Mouse (Mus musculus): ENCODE measurements around the gene Tanc1.
A peak's percentile ranks its signal among the peaks of the same experiment; 100 is the strongest.

Tanc1 gene

DNA sequence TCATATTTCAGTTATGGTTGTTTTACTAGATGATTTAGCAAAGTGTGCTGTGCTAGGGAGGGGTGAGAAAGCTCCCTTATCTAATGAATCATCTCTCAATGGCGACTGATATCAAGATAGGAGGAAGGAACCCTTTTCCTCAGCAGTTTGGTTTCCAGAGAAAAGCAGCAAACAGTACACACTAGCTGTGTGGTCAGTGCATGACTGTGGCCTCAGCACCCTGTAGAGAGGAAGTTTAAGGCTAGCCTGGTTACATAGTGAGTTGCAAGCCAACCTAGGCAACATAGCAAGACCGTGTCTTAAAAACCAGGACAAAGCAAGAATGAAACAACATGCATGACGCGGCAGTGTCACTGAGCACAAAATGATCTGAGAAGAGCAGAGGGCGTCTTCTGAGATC, 150.4 kb downstream of the Tanc1 start:
- no peak for DNase-seq

GRCm38 (mm10) chr2:59765671-59766070, 153.8 kb downstream of the Tanc1 start:
- no peak for DNase-seq

GRCm38 (mm10) chr2:59767893-59768292, 156.1 kb downstream of the Tanc1 start:
- no peak for DNase-seq

DNA sequence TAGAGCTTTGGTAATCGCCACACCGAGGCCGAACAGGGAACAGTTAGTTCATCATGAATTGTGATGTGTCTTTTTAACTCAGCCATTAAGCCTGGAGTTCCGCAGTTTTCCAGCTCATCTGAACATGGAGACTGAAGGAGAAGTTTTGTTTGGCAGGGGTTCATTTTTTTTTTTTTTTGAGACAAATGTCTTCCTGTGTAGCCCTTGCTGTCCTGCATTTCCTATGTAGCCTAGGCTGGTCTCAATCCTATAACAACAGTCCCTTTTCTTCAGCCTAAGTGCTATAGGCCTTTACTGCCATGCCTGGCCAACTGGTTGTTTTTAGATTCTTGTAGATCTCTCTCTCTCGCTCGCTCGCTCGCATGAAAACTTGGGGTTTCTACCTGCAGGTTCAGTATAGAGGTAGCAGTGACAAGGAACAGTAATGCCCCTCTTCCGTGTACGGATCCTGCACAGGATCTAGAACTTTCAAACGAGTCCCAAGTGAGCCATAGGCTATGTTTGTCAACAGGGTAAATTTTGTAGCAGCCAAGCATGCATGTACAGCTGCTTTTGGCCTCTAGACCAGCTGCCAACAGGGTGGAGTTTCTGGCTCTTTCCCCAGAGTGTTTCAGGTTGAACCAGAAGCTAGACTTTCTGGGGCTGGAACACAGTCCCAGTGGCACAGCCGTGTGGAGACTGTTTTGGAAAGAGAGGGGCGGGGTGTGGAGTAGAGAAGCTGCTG, 157.0 kb downstream of the Tanc1 start:
- DNase-seq: no peak

GRCm38 (mm10) chr2:59769385-59769735, 157.5 kb downstream of the Tanc1 start:
- no peak for DNase-seq

GRCm38 (mm10) chr2:59771708-59772107, 159.9 kb downstream of the Tanc1 start:
- DNase-seq: no peak

- no peak for DNase-seq
These were observed 160.4 kb downstream of the Tanc1 start for GRCm38 (mm10) chr2:59772261-59772683.

- DNase-seq: no peak
These were observed 162.5 kb downstream of the Tanc1 start for GRCm38 (mm10) chr2:59774374-59774773.

DNA sequence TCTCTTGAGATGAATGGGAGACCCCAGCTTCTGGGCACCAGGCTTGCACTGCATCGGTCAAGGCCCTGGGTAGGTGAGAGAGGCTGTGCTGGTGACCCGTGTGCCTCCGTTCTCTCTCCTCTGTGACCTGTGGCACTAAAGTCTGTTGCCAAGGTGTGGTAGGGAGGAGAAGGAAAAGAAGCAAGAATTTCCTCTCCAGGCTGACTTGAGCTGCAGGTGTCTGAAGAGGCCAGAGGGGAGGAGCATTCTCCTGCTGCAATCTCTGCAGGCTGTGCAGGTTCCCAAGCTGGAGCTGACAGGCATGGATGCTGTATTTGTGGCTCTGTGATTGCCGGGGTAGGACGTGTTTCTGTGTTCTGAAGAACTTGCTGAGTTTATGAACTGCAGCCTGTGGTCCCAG, 163.3 kb downstream of the Tanc1 start:
- DNase-seq: no peak

GRCm38 (mm10) chr2:59775820-59776219, 164.0 kb downstream of the Tanc1 start:
- no peak for DNase-seq

DNA sequence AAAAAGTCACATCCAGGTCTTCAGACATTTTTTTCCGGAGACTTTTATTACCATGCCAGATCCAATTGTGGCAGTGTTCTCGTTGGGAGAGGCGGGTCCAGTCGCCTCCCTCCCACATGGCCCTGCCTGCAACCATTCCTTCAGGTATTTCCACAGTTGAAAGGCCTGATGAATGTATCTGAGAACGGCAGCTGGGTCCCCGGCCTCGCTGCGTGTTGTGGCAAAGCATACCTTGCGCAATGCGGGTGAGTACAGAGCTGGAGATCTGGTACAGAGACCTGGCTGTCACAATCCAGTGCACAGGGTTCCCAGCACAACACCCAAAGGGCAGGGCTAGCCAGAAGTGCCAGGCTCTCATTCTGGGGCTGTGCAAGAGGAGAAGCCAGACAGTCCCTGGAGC, 167.5 kb downstream of the Tanc1 start:
- DNase-seq: no peak

DNA sequence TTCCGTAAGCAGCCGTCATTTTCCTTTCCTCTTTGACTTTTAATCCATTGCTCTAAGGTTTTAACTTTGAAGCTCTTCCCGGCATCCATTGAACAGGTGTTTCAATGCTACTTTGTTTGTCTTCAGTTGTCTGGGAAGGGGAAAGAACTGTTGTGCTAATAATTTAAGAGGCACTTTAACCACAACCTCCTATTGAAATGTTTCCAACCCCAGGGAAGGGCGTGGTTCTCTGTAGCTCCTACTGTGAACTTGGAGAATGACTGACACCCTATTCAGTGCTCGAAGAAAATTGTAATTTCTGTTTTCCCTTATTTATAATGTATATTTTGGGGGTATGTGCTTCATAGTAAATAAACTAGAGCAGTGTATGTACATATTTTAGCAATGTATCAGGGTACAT, 168.4 kb downstream of the Tanc1 start:
- no peak for DNase-seq

DNA sequence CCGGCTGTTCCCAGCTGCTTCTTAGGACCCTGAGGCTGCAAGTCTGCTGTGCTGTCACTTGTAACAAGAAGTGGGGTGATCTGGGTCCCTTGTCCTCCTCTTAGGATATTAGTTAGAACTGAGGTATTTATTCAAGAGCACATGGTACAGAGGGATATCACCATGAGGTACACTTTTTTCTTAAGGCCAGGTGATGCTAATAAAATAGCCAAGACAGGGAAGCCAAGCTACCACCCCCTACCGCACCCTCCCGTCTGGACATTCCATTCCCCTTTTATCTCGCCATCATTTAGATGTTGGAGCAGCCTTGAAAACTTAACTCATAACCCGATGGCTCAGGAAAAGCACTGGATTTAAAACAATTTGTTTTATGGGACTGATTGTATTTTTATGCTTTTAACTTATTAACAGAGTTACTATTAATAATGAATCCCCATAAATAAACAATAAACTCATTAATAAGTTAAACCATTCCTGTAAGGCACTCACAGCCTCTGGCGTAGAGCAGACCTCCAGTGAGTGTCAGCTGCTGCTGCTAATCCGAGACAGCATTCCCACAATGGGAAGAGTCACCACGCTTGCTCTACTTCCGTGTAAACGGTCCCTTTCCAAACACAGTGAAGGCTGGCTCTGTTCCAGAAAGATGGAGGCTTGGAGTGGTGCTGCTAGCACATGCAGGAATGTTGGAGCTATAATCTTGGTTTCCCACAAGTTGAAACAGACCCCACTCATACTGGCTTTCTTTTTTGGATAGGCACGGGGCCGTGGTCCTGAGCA, 171.4 kb downstream of the Tanc1 start:
- DNase-seq: peak in 1 of 2 experiments; percentile 38

DNA sequence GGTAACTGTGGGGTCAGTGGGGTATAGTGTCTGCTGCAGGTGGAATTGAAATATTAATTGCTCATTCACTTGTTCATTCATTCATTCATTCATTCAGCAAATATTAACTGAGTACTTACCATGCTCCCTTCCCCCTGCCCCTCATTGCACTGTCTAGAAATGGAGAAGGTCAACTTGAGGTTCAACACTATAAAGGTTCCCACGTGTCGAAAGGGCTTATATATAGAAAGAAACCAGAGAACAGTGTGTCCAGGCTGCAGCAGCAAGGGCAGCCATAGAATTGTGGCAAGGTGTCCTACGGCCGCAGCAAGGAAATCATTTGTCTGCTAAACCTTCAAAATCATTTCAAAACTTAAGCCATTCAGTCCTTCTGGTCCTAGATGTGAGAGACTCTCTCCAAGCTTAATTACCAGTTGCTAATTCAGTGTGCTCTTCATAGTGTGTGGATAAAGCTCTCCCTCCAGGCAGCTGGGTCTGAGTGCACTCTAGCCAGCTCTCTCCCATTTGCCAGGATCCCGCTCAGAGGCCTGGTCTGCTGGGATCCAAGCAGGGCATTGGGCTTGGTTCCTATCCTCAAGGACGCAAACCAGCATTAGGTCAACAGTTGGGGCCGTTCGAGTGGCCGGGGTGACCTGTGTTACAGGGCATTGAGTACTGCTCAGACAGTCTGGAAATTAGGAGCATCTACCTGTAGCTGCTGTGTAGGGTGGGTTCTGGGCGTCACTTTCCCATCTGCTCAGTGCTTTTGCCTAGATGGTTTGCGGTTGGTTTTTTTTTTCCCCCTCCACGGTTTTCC, 172.2 kb downstream of the Tanc1 start:
- no peak for DNase-seq

GRCm38 (mm10) chr2:59784628-59784883, 172.7 kb downstream of the Tanc1 start:
- DNase-seq: no peak

DNA sequence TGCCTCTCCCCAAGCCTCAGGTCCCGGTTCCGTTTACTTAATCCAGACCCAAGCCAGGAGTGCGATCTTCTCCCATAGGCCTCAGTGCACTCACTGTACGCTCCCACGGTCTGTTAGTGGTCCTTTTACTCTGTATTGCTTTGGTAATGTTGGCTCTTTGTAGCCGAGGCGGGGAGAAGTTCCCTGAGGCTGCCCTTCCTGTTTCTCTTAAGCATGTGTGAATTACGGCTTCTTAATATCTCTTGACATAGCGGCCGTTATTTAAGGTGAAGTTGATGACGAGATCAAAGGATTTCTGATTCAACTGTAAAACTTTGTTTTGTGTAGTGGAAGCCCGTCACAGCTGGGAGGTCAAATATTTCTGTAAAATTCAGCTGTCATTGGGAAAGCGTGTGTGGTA, 173.8 kb downstream of the Tanc1 start:
- DNase-seq: no peak

GRCm38 (mm10) chr2:59788704-59789500, 177.1 kb downstream of the Tanc1 start:
- DNase-seq: no peak

DNA sequence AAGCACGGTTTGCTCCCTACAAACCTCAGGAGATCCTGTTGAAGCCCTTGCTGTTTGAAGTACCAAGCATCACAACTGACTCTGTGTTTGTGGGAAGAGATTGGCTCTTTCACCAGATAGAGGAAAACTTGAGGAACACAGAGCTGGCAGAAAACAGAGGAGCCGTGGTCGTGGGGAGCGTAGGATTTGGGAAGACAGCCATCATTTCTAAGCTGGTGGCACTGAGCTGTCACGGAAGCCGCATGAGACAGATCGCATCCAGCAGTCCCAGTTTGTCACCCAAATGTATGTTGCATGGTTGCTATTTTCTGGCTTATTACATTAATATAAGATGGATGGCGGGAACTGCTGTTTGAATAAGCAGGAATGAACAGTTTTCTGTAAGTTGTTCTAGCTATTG, 179.8 kb downstream of the Tanc1 start:
- no peak for DNase-seq

GRCm38 (mm10) chr2:59793337-59793736, 181.5 kb downstream of the Tanc1 start:
- DNase-seq: no peak

DNA sequence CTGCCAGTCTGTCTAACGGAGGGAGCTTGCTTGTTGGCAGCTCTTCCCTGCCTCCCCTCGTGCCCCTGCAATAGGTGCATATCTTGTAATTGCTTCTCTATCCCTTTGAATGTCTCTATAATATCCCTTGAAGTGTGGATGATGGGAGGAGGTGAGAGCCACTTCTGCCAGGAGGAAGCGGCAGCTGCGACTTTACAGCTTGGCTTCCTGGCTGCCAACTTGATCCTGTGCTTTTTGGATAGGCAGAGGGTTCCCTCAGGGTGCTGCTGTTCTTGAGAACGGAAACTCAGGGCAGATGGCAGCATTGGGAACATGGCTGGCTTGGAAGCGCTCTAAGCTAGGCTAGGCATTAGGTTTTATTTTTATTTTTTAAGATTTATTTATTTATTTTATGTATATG, 183.0 kb downstream of the Tanc1 start:
- DNase-seq: peak; percentile 68 to 76

DNA sequence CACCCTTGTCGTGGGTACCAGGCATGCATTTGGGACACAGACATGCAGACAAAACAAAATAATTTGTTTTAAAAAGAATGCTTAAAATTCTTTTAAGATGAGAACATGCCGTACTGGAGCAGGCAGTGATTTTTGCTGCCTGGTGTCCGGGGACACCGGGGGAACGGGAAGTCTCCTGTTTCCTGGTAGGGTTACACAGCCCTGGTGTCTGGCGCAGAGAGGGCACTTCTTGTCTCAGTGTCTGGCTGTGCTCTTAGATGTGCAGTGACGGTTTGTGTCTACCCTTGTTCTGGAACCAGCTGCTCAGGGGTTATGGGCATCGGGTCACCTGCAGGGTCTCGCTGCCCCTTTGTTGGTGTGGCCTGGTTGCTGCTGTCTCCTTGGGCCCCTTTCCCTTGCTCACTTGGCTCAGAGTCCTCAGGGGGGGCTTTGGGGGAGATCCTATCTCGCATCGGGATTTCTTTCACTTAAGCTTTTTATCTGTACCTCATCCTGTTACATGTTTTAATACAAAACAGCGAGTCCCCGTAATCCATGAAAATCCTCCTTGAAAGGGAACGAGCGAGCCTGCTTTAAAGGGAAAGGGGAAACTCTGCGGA, 187.2 kb downstream of the Tanc1 start:
- DNase-seq: no peak

- peak; percentile 91 for DNase-seq
These were observed 187.7 kb downstream of the Tanc1 start for GRCm38 (mm10) chr2:59799572-59799971.

Measured in cerebellum, adult 18-20 months (tissue).